Mouse (Mus musculus) olfactory bulb, adult 2 months (tissue): ENCODE measurements around the gene AC124108.1.

ENCODE experiments used
- CTCF ChIP-seq: fragments of 200-500 bp; IDR thresholded peaks from 2 replicates; pipeline ENCODE4 v1.5.1; 2012; ENCODE audit warnings: low read depth, mild to moderate bottlenecking, low read length, moderate library complexity; ENCODE audit not compliant: insufficient read depth
- POLR2A ChIP-seq: fragments of 200-500 bp; IDR thresholded peaks from 2 replicates; pipeline ENCODE4 v1.6.1; 2012; ENCODE audit warnings: mild to moderate bottlenecking, low read depth, low read length, moderate library complexity; ENCODE audit not compliant: insufficient read depth

- TF ChIP-seq CTCF: no peak
- TF ChIP-seq POLR2A: no peak
Measured at GRCm38 (mm10) chr1:132245010-132245409, 53.8 kb downstream of the AC124108.1 start.
